Mouse (Mus musculus): ENCODE measurements around the gene Atp2b2. TPM values are rescaled to one million over a fixed set of nuclear protein-coding genes. Genes with fewer than 3 reads are reported as not detected.

Gene Atp2b2
- total RNA-seq, 4 experiments from 2014 or later = 288 to 357 (median 324) TPM

GRCm38 (mm10) chr6:113891225-113891967 is 151.0 kb downstream of the Atp2b2 start:
- DNase-seq (ENCODE audit: low spot score in 2 of 2) = peak; percentile 56 to 66

- no peak for DNase-seq (ENCODE audit: low spot score in 2 of 2)
Measured at GRCm38 (mm10) chr6:113890858-113891213, 151.6 kb downstream of the Atp2b2 start.

GRCm38 (mm10) chr6:113890023-113890857 is 152.2 kb downstream of the Atp2b2 start:
- no peak for DNase-seq (ENCODE audit: low spot score in 2 of 2)

GRCm38 (mm10) chr6:113889180-113889579 is 153.2 kb downstream of the Atp2b2 start:
- DNase-seq (ENCODE audit: low spot score in 2 of 2) = no peak

- DNase-seq (ENCODE audit: low spot score in 2 of 2) = no peak
Measured at GRCm38 (mm10) chr6:113886886-113887285, 155.5 kb downstream of the Atp2b2 start.

- no peak for DNase-seq (ENCODE audit: low spot score in 2 of 2)
Measured at GRCm38 (mm10) chr6:113884806-113885205, 157.6 kb downstream of the Atp2b2 start.

- DNase-seq (ENCODE audit: low spot score in 2 of 2) = no peak
Measured at GRCm38 (mm10) chr6:113883225-113883624, 159.2 kb downstream of the Atp2b2 start.

GRCm38 (mm10) chr6:113882396-113882795 is 160.0 kb downstream of the Atp2b2 start:
- DNase-seq (ENCODE audit: low spot score in 2 of 2) = no peak

GRCm38 (mm10) chr6:113881561-113882243 is 160.7 kb downstream of the Atp2b2 start:
- no peak for DNase-seq (ENCODE audit: low spot score in 2 of 2)

GRCm38 (mm10) chr6:113879366-113879765 is 163.0 kb downstream of the Atp2b2 start:
- no peak for DNase-seq (ENCODE audit: low spot score in 2 of 2)

- DNase-seq (ENCODE audit: low spot score in 2 of 2) = no peak
Measured at GRCm38 (mm10) chr6:113878510-113879128, 163.8 kb downstream of the Atp2b2 start.

GRCm38 (mm10) chr6:113876585-113876984 is 165.8 kb downstream of the Atp2b2 start:
- DNase-seq (ENCODE audit: low spot score in 2 of 2) = no peak

GRCm38 (mm10) chr6:113875201-113875600 is 167.2 kb downstream of the Atp2b2 start:
- DNase-seq (ENCODE audit: low spot score in 2 of 2) = no peak

GRCm38 (mm10) chr6:113872654-113873053 is 169.8 kb downstream of the Atp2b2 start:
- no peak for DNase-seq (ENCODE audit: low spot score in 2 of 2)

- no peak for DNase-seq (ENCODE audit: low spot score in 2 of 2)
Measured at GRCm38 (mm10) chr6:113870775-113871174, 171.6 kb downstream of the Atp2b2 start.

- DNase-seq (ENCODE audit: low spot score in 2 of 2) = no peak
Measured at GRCm38 (mm10) chr6:113868552-113868951, 173.9 kb downstream of the Atp2b2 start.

- no peak for DNase-seq (ENCODE audit: low spot score in 2 of 2)
Measured at GRCm38 (mm10) chr6:113865699-113866098, 176.7 kb downstream of the Atp2b2 start.

GRCm38 (mm10) chr6:113864812-113865211 is 177.6 kb downstream of the Atp2b2 start:
- DNase-seq (ENCODE audit: low spot score in 2 of 2) = no peak

- no peak for DNase-seq (ENCODE audit: low spot score in 2 of 2)
Measured at GRCm38 (mm10) chr6:113862955-113863354, 179.5 kb downstream of the Atp2b2 start.

GRCm38 (mm10) chr6:113861938-113862337 is 180.5 kb downstream of the Atp2b2 start:
- no peak for DNase-seq (ENCODE audit: low spot score in 2 of 2)

- DNase-seq (ENCODE audit: low spot score in 2 of 2) = no peak
Measured at GRCm38 (mm10) chr6:113861375-113861770, 181.0 kb downstream of the Atp2b2 start.

Data from layer of hippocampus, adult 8-10 months (tissue).